Mouse (Mus musculus) stomach, embryonic 14.5 days (tissue): ENCODE measurements at regions not wholly inside any gene's neighbourhood (a gene's known extent, or its start where the extent isn't known, plus 50 kb on each side); places are given as distances from the start of the nearest gene placed in this dataset.

ENCODE experiments used
- ATAC-seq: fragments of 200-750 bp; cut with Nextera tagmentation; 2 replicates; pipeline ENCODE4 v1.8.0; 2017; ENCODE audit warnings: low read depth, moderate TSS enrichment; ENCODE audit not compliant: insufficient number of reproducible peaks, insufficient read depth, low FRiP score
- H3K27ac ChIP-seq: fragments of 300-500 bp; sonication (generic); 2 replicates; pipeline ENCODE4 v1.5.1; 2014; ENCODE audit warnings: mild to moderate bottlenecking, low read length, moderate library complexity, mixed read lengths
- H3K27me3 ChIP-seq: fragments of 300-500 bp; sonication (generic); 2 replicates; pipeline ENCODE4 v1.6.1; 2014; ENCODE audit warnings: low read length, control low read depth, mixed read lengths; ENCODE audit not compliant: control insufficient read depth, insufficient read depth
- H3K36me3 ChIP-seq: fragments of 300-500 bp; sonication (generic); 2 replicates; pipeline ENCODE4 v1.6.1; 2014; ENCODE audit warnings: mild to moderate bottlenecking, control low read depth, low read length, moderate library complexity, mixed read lengths; ENCODE audit not compliant: control insufficient read depth, insufficient read depth
- H3K4me1 ChIP-seq: fragments of 300-500 bp; sonication (generic); 2 replicates; pipeline ENCODE4 v1.6.1; 2014; ENCODE audit warnings: low read length, control low read depth, mixed read lengths; ENCODE audit not compliant: control insufficient read depth, insufficient read depth
- H3K4me2 ChIP-seq: fragments of 300-500 bp; sonication (generic); replicated peaks from 2 replicates; pipeline ENCODE4 v1.6.1; 2014; ENCODE audit warnings: low read depth, low read length, control low read depth
- H3K4me3 ChIP-seq: fragments of 300-500 bp; sonication (generic); 2 replicates; pipeline ENCODE4 v1.5.1; 2014; ENCODE audit warnings: low read depth, low read length, control low read depth
- H3K9ac ChIP-seq: fragments of 300-500 bp; sonication (generic); replicated peaks from 2 replicates; pipeline ENCODE4 v1.6.1; 2014; ENCODE audit warnings: low read depth, mild to moderate bottlenecking, control low read depth, low read length, moderate library complexity, mixed read lengths
- H3K9me3 ChIP-seq: fragments of 300-500 bp; sonication (generic); 2 replicates; pipeline ENCODE4 v1.6.1; 2016; ENCODE audit warnings: low read depth, low read length, control low read depth; ENCODE audit not compliant: control insufficient read depth
- WGBS: fragments of 180-500 bp; shearing (Covaris S2); extraction: QIAGEN DNeasy Blood & Tissue Kit; methylation state at CpG from one replicate; pipeline ENCODE4 v1.1.7; 2014; 5-methylcytosine and 5-hydroxymethylcytosine counted together

- Histone ChIP-seq H3K4me3 (no peak overlapping the region), H3K36me3 (no peaks in the 10 kb centered on the region), H3K9ac (no peak overlapping the region), H3K9me3 (no peaks in the 10 kb centered on the region), H3K4me2 (no peak overlapping the region), H3K4me1 (no peaks in the 10 kb centered on the region), H3K27ac (no peak overlapping the region), H3K27me3 (no peaks in the 10 kb centered on the region)
- no peak for ATAC-seq
These were observed 93.0 kb upstream of the Tram1l1 start for GRCm38 (mm10) chr3:124227701-124228100.

- H3K36me3 ChIP-seq = no peaks in the 10 kb centered on the region
- ATAC-seq = no peak
- H3K4me1 ChIP-seq = no peaks in the 10 kb centered on the region
- H3K9me3 ChIP-seq = no peaks in the 10 kb centered on the region
- H3K9ac ChIP-seq = no peak overlapping the region
- H3K27me3 ChIP-seq = no peaks in the 10 kb centered on the region
- WGBS = 83% methylated on average over 5 of the region's 5 CpGs
- H3K4me3 ChIP-seq = no peak overlapping the region
- no peak overlapping the region for H3K4me2 ChIP-seq
- no peak overlapping the region for H3K27ac ChIP-seq
These were observed 79.5 kb upstream of the Tram1l1 start for GRCm38 (mm10) chr3:124240936-124241733.

DNA sequence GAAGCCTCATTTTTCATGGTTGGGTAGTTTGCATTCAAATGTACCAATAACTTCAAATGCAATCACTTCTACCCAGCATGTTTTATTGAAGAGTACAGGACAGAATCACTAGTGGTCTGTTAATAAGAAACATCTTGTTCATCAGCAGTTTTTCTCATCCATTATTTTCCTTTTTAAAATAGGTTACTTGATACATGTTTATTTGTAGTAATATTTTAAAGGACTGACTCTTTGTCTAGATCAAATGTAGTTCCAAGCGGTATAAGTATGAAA is 79.0 kb upstream of the Tram1l1 start:
- Histone ChIP-seq H3K9me3 (no peaks in the 10 kb centered on the region), H3K36me3 (no peaks in the 10 kb centered on the region), H3K4me3 (no peak overlapping the region), H3K27ac (no peak overlapping the region), H3K27me3 (no peaks in the 10 kb centered on the region), H3K4me2 (no peak overlapping the region), H3K4me1 (no peaks in the 10 kb centered on the region), H3K9ac (no peak overlapping the region)
- ATAC-seq = no peak
- 71% methylated on average over 1 of the region's 1 CpGs for WGBS

DNA sequence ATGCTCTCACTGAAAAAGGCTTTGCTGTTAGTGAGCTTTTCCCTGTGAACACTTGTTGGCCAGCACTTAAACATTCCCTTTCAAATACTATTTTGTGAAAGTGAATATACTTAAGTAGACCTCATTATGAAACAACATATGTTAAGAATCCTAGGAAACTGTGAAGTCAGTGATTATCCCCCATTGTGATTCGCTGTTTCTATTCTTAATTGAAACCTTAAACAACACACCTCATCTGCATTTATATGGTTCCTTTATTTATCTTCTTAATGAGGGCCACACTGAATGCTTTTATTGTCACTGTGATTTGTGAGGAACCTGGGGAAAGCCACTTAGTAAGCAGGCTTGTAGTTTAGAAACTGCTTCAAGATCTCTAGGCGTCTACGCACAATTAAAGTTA is 58.5 kb upstream of the Tram1l1 start:
- Histone ChIP-seq H3K9ac (no peak overlapping the region), H3K9me3 (no peaks in the 10 kb centered on the region), H3K27me3 (no peaks in the 10 kb centered on the region), H3K27ac (no peak overlapping the region), H3K4me2 (no peak overlapping the region), H3K36me3 (no peaks in the 10 kb centered on the region), H3K4me1 (no peaks in the 10 kb centered on the region), H3K4me3 (no peak overlapping the region)
- ATAC-seq = no peak
- 66% methylated on average over 3 of the region's 3 CpGs for WGBS

DNA sequence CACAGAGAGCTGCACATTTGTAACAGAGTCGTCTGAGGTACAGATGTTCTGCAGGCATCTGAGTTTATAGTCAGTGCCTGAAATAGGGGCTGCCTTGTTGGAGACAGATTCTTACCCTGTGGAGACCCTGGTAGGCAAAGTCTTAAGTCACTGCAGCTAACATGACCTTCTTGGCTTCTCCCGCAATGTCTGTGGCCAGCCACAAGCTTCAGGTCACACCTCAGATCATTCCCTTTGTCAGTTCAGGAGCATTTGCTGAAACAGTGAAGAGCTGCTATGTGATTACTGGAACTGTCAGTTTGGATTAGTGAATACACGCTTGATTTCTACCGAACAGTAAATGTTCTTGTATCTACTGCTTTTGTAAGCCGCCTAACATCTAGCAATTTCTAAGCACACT is 53.8 kb upstream of the Tram1l1 start:
- H3K4me2 ChIP-seq = no peak overlapping the region
- H3K27me3 ChIP-seq = no peaks in the 10 kb centered on the region
- no peak overlapping the region for H3K9ac ChIP-seq
- WGBS = 76% methylated on average over 5 of the region's 5 CpGs
- no peaks in the 10 kb centered on the region for H3K9me3 ChIP-seq
- H3K27ac ChIP-seq = no peak overlapping the region
- H3K36me3 ChIP-seq = no peaks in the 10 kb centered on the region
- no peak for ATAC-seq
- no peak overlapping the region for H3K4me3 ChIP-seq
- H3K4me1 ChIP-seq = no peaks in the 10 kb centered on the region

GRCm38 (mm10) chr3:124270506-124270905 is 50.1 kb upstream of the Tram1l1 start:
- Histone ChIP-seq H3K27me3 (no peaks in the 10 kb centered on the region), H3K4me1 (no peaks in the 10 kb centered on the region), H3K9ac (no peak overlapping the region), H3K9me3 (no peaks in the 10 kb centered on the region), H3K36me3 (no peaks in the 10 kb centered on the region), H3K4me2 (no peak overlapping the region), H3K27ac (no peak overlapping the region), H3K4me3 (no peak overlapping the region)
- 71% methylated on average over 5 of the region's 5 CpGs for WGBS
- ATAC-seq = no peak
